Mouse (Mus musculus): ENCODE results near the gene Nav2. TPM values are rescaled to one million over a fixed set of nuclear protein-coding genes. Genes with fewer than 3 reads are reported as not detected.
A peak's percentile ranks its signal among the peaks of the same experiment; 100 is the strongest.

Gene Nav2
- polyA plus RNA-seq, 1 experiment from 2014 or later: 27.6 TPM

GRCm38 (mm10) chr7:49270855-49271254, 362.3 kb downstream of the Nav2 start:
- H3K4me2 ChIP-seq: no peak overlapping the region
- ATAC-seq (ENCODE audit: low FRiP score): no peak
- peaks cover 46% of the 10 kb centered on the region for H3K4me1 ChIP-seq
- H3K36me3 ChIP-seq: no peaks in the 10 kb centered on the region
- H3K27me3 ChIP-seq (replicated peaks): no peaks in the 10 kb centered on the region
- H3K4me3 ChIP-seq (replicated peaks): no peak overlapping the region
- H3K9me3 ChIP-seq (replicated peaks): no peaks in the 10 kb centered on the region
- 79% methylated on average over 11 of the region's 11 CpGs for WGBS
- H3K27ac ChIP-seq (replicated peaks): no peak overlapping the region
- no peak overlapping the region for H3K9ac ChIP-seq (replicated peaks)

GRCm38 (mm10) chr7:49272445-49273439, 364.2 kb downstream of the Nav2 start:
- peak; percentile 26 for ATAC-seq (ENCODE audit: low FRiP score)
- Histone ChIP-seq H3K27me3 (replicated peaks) (no peaks in the 10 kb centered on the region), H3K4me1 (peaks cover 43% of the 10 kb centered on the region), H3K4me3 (replicated peaks) (no peak overlapping the region), H3K4me2 (no peak overlapping the region), H3K27ac (replicated peaks) (no peak overlapping the region), H3K9ac (replicated peaks) (no peak overlapping the region), H3K9me3 (replicated peaks) (no peaks in the 10 kb centered on the region), H3K36me3 (no peaks in the 10 kb centered on the region)
- WGBS: 24% methylated on average over 16 of the region's 16 CpGs

- ATAC-seq (ENCODE audit: low FRiP score): no peak
- no peak overlapping the region for H3K27ac ChIP-seq (replicated peaks)
- H3K4me1 ChIP-seq: peaks cover 38% of the 10 kb centered on the region
- H3K4me2 ChIP-seq: no peak overlapping the region
- no peak overlapping the region for H3K4me3 ChIP-seq (replicated peaks)
- no peak overlapping the region for H3K9ac ChIP-seq (replicated peaks)
- no peaks in the 10 kb centered on the region for H3K36me3 ChIP-seq
- 88% methylated on average over 13 of the region's 13 CpGs for WGBS
- no peaks in the 10 kb centered on the region for H3K9me3 ChIP-seq (replicated peaks)
- H3K27me3 ChIP-seq (replicated peaks): no peaks in the 10 kb centered on the region
Measured at GRCm38 (mm10) chr7:49273907-49274656, 365.6 kb downstream of the Nav2 start.

- H3K4me2 ChIP-seq: no peak overlapping the region
- H3K36me3 ChIP-seq: no peaks in the 10 kb centered on the region
- no peak overlapping the region for H3K27ac ChIP-seq (replicated peaks)
- H3K9ac ChIP-seq (replicated peaks): no peak overlapping the region
- no peaks in the 10 kb centered on the region for H3K27me3 ChIP-seq (replicated peaks)
- no peak for ATAC-seq (ENCODE audit: low FRiP score)
- H3K4me1 ChIP-seq: peaks cover 38% of the 10 kb centered on the region
- no peak overlapping the region for H3K4me3 ChIP-seq (replicated peaks)
- WGBS: 57% methylated on average over 8 of the region's 8 CpGs
- no peaks in the 10 kb centered on the region for H3K9me3 ChIP-seq (replicated peaks)
Measured at GRCm38 (mm10) chr7:49274676-49275075, 366.2 kb downstream of the Nav2 start.

GRCm38 (mm10) chr7:49276163-49276562, 367.6 kb downstream of the Nav2 start:
- Histone ChIP-seq H3K4me2 (no peak overlapping the region), H3K4me3 (replicated peaks) (no peak overlapping the region), H3K9ac (replicated peaks) (no peak overlapping the region), H3K9me3 (replicated peaks) (no peaks in the 10 kb centered on the region), H3K36me3 (no peaks in the 10 kb centered on the region), H3K27me3 (replicated peaks) (no peaks in the 10 kb centered on the region), H3K27ac (replicated peaks) (no peak overlapping the region), H3K4me1 (peaks cover 35% of the 10 kb centered on the region)
- WGBS: 72% methylated on average over 8 of the region's 8 CpGs
- ATAC-seq (ENCODE audit: low FRiP score): no peak

GRCm38 (mm10) chr7:49277685-49278084, 369.2 kb downstream of the Nav2 start:
- Histone ChIP-seq H3K9me3 (replicated peaks) (no peaks in the 10 kb centered on the region), H3K27me3 (replicated peaks) (no peaks in the 10 kb centered on the region), H3K27ac (replicated peaks) (no peak overlapping the region), H3K4me3 (replicated peaks) (no peak overlapping the region), H3K36me3 (no peaks in the 10 kb centered on the region), H3K4me1 (peaks cover 34% of the 10 kb centered on the region), H3K4me2 (no peak overlapping the region), H3K9ac (replicated peaks) (no peak overlapping the region)
- no peak for ATAC-seq (ENCODE audit: low FRiP score)
- 84% methylated on average over 4 of the region's 4 CpGs for WGBS

- no peaks in the 10 kb centered on the region for H3K36me3 ChIP-seq
- no peak overlapping the region for H3K4me2 ChIP-seq
- H3K27ac ChIP-seq (replicated peaks): no peak overlapping the region
- no peaks in the 10 kb centered on the region for H3K27me3 ChIP-seq (replicated peaks)
- no peak for ATAC-seq (ENCODE audit: low FRiP score)
- WGBS: 83% methylated on average over 2 of the region's 2 CpGs
- peaks cover 25% of the 10 kb centered on the region for H3K4me1 ChIP-seq
- H3K9ac ChIP-seq (replicated peaks): no peak overlapping the region
- H3K9me3 ChIP-seq (replicated peaks): no peaks in the 10 kb centered on the region
- no peak overlapping the region for H3K4me3 ChIP-seq (replicated peaks)
Measured at GRCm38 (mm10) chr7:49278531-49278930, 370.0 kb downstream of the Nav2 start.

GRCm38 (mm10) chr7:49280427-49280826, 371.9 kb downstream of the Nav2 start:
- no peak overlapping the region for H3K4me3 ChIP-seq (replicated peaks)
- no peak overlapping the region for H3K4me2 ChIP-seq
- H3K9me3 ChIP-seq (replicated peaks): no peaks in the 10 kb centered on the region
- 87% methylated on average over 5 of the region's 5 CpGs for WGBS
- no peaks in the 10 kb centered on the region for H3K27me3 ChIP-seq (replicated peaks)
- H3K36me3 ChIP-seq: no peaks in the 10 kb centered on the region
- no peak overlapping the region for H3K27ac ChIP-seq (replicated peaks)
- H3K9ac ChIP-seq (replicated peaks): no peak overlapping the region
- peaks cover 26% of the 10 kb centered on the region for H3K4me1 ChIP-seq
- no peak for ATAC-seq (ENCODE audit: low FRiP score)

GRCm38 (mm10) chr7:49282446-49282845, 373.9 kb downstream of the Nav2 start:
- H3K27me3 ChIP-seq (replicated peaks): no peaks in the 10 kb centered on the region
- peaks cover 22% of the 10 kb centered on the region for H3K4me1 ChIP-seq
- no peak overlapping the region for H3K4me2 ChIP-seq
- no peaks in the 10 kb centered on the region for H3K36me3 ChIP-seq
- 84% methylated on average over 7 of the region's 7 CpGs for WGBS
- H3K4me3 ChIP-seq (replicated peaks): no peak overlapping the region
- H3K9me3 ChIP-seq (replicated peaks): no peaks in the 10 kb centered on the region
- no peak overlapping the region for H3K9ac ChIP-seq (replicated peaks)
- H3K27ac ChIP-seq (replicated peaks): no peak overlapping the region
- ATAC-seq (ENCODE audit: low FRiP score): no peak

- Histone ChIP-seq H3K9ac (replicated peaks) (no peak overlapping the region), H3K4me3 (replicated peaks) (no peak overlapping the region), H3K36me3 (no peaks in the 10 kb centered on the region), H3K9me3 (replicated peaks) (no peaks in the 10 kb centered on the region), H3K27ac (replicated peaks) (no peak overlapping the region), H3K27me3 (replicated peaks) (no peaks in the 10 kb centered on the region), H3K4me2 (no peak overlapping the region), H3K4me1 (peaks cover 33% of the 10 kb centered on the region)
- 62% methylated on average over 11 of the region's 11 CpGs for WGBS
- ATAC-seq (ENCODE audit: low FRiP score): no peak
Measured at GRCm38 (mm10) chr7:49283507-49284361, 375.2 kb downstream of the Nav2 start.

GRCm38 (mm10) chr7:49288186-49288585, 379.7 kb downstream of the Nav2 start:
- WGBS: 49% methylated on average over 8 of the region's 8 CpGs
- no peak for ATAC-seq (ENCODE audit: low FRiP score)
- Histone ChIP-seq H3K4me2 (no peak overlapping the region), H3K36me3 (no peaks in the 10 kb centered on the region), H3K4me1 (peaks cover 33% of the 10 kb centered on the region), H3K4me3 (replicated peaks) (no peak overlapping the region), H3K27me3 (replicated peaks) (no peaks in the 10 kb centered on the region), H3K9me3 (replicated peaks) (no peaks in the 10 kb centered on the region), H3K9ac (replicated peaks) (no peak overlapping the region), H3K27ac (replicated peaks) (peak overlapping the region; percentile 41)

Measured in neural tube, embryonic 15.5 days (tissue).